Comparison of ENCODE assay signal across 14 mouse cellular contexts in genomic region chr2:52504762-52505161, GRCm38 (mm10).
DNase-seq lines count a peak whose midpoint lies in the region; ATAC-seq lines count a peak whose summit lies in the region.
"Had no signal": no experiment of that assay in that cellular context is flagged by ENCODE, and none has a peak within 500 bp of the region (broad histone marks: within the 10 kb centered on the region; RNA-seq: fewer than 3 reads in every experiment).

No protein-coding gene starts in this region.

- 89% methylated on average over 3 of the region's 3 CpGs for WGBS in midbrain, embryonic 16.5 days

- H3K27ac ChIP-seq in midbrain, embryonic 16.5 days (ENCODE audit: low read length) = no peak overlapping the region
- H3K27ac ChIP-seq: forebrain, embryonic 13.5 days; hindbrain, embryonic 12.5 days had no signal

- no peaks in the 10 kb centered on the region for H3K9me3 ChIP-seq in midbrain, embryonic 16.5 days (replicated peaks; ENCODE audit: control insufficient read depth, low read length, poor library complexity, severe bottlenecking)
- H3K9me3 ChIP-seq: forebrain, embryonic 13.5 days; hindbrain, embryonic 12.5 days had no signal

- no peak overlapping the region for H3K4me3 ChIP-seq in midbrain, embryonic 16.5 days (ENCODE audit: low read depth, low read length)
- H3K4me3 ChIP-seq: forebrain, embryonic 13.5 days; hindbrain, embryonic 12.5 days had no signal

- no peak overlapping the region for H3K4me2 ChIP-seq in midbrain, embryonic 16.5 days (ENCODE audit: low read length)
- H3K4me2 ChIP-seq: forebrain, embryonic 13.5 days; heart, embryonic 11.5 days; hindbrain, embryonic 12.5 days had no signal

- H3K27me3 ChIP-seq in midbrain, embryonic 16.5 days (ENCODE audit: control insufficient read depth, insufficient read depth, low read depth, low read length) = no peaks in the 10 kb centered on the region
- H3K27me3 ChIP-seq: forebrain, embryonic 13.5 days; hindbrain, embryonic 12.5 days had no signal

- peak; percentile 29 for DNase-seq in adrenal gland, postnatal 14 days
- DNase-seq in adrenal gland, postnatal 4 days (ENCODE audit: low spot score in 2 of 2) = no peak
- DNase-seq in layer of hippocampus, adult 18-20 months (ENCODE audit: low spot score in 2 of 2) = peak; percentile 37 to 66
- no peak for DNase-seq in layer of hippocampus, adult 8-10 months (ENCODE audit: low spot score in 2 of 2)
- peak; percentile 29 to 76 for DNase-seq in cerebellum, postnatal 14 days
- DNase-seq in lung, postnatal 25 days (ENCODE audit: low spot score) = peak; percentile 80
- DNase-seq in left cerebral cortex, adult 11 months (ENCODE audit: low spot score) = no peak
- DNase-seq: gastrocnemius, postnatal 10 days; kidney, adult 11 months; thymus, adult 18-20 months had no signal

- no peak overlapping the region for H3K9ac ChIP-seq in midbrain, embryonic 16.5 days (ENCODE audit: low read depth, low read length)
- H3K9ac ChIP-seq: forebrain, embryonic 13.5 days; hindbrain, embryonic 12.5 days had no signal

- H3K36me3 ChIP-seq in midbrain, embryonic 16.5 days (ENCODE audit: control insufficient read depth, insufficient read depth, low read length) = no peaks in the 10 kb centered on the region
- H3K36me3 ChIP-seq: hindbrain, embryonic 12.5 days had no signal

- peaks cover 5% of the 10 kb centered on the region for H3K4me1 ChIP-seq in midbrain, embryonic 16.5 days (ENCODE audit: control insufficient read depth, insufficient read depth, low read length)
- H3K4me1 ChIP-seq: forebrain, embryonic 13.5 days; hindbrain, embryonic 12.5 days had no signal

- ATAC-seq in midbrain, embryonic 16.5 days = no peak
- ATAC-seq: forebrain, embryonic 13.5 days had no signal

Comparison
In these comparisons a context has a peak if more than half of its experiments do, and no peak if none do; other contexts are left out.
1. DNase-seq: peak in adrenal gland, postnatal 14 days (single experiment), layer of hippocampus, adult 18-20 months (2 of 2), cerebellum, postnatal 14 days (2 of 2) and lung, postnatal 25 days (single experiment); none in adrenal gland, postnatal 4 days (0 of 2), layer of hippocampus, adult 8-10 months (0 of 2) and left cerebral cortex, adult 11 months (single experiment).